Mouse (Mus musculus) liver, embryonic 11.5 days (tissue): Measurements from ENCODE around the gene Plaur. TPM values are rescaled to one million over a fixed set of nuclear protein-coding genes. Genes with fewer than 3 reads are reported as not detected.

Experiments used
- ATAC-seq: fragments of 200-750 bp; cut with Nextera tagmentation; replicated peaks from 2 replicates; pipeline ENCODE4 v1.8.0; 2017; ENCODE audit warnings: moderate number of reproducible peaks, mild to moderate bottlenecking, moderate TSS enrichment, moderate library complexity; ENCODE audit not compliant: low FRiP score
- DNase-seq: peaks from one replicate; pipeline ENCODE4 v3.0.0-alpha.2; 2017; ENCODE audit warnings: low spot score
- H3K27ac ChIP-seq: fragments of 300-500 bp; sonication (generic); 2 replicates; pipeline ENCODE4 v1.5.1; 2014; ENCODE audit warnings: mild to moderate bottlenecking, low read depth, low read length, control low read depth
- H3K27me3 ChIP-seq: fragments of 300-500 bp; sonication (generic); replicated peaks from 2 replicates; pipeline ENCODE4 v1.6.1; 2014; ENCODE audit warnings: low read length, mixed read lengths; ENCODE audit not compliant: control insufficient read depth, insufficient read depth
- H3K36me3 ChIP-seq: fragments of 300-500 bp; sonication (generic); 2 replicates; pipeline ENCODE4 v1.6.1; 2014; ENCODE audit warnings: mild to moderate bottlenecking, low read length, moderate library complexity, mixed read lengths; ENCODE audit not compliant: control insufficient read depth, insufficient read depth
- H3K4me1 ChIP-seq: fragments of 300-500 bp; sonication (generic); replicated peaks from 2 replicates; pipeline ENCODE4 v1.6.1; 2014; ENCODE audit warnings: low read length, mixed read lengths; ENCODE audit not compliant: control insufficient read depth, insufficient read depth
- H3K4me2 ChIP-seq: fragments of 300-500 bp; sonication (generic); 2 replicates; pipeline ENCODE4 v1.6.1; 2014; ENCODE audit warnings: mild to moderate bottlenecking, control low read depth, moderate library complexity
- H3K4me3 ChIP-seq: fragments of 300-500 bp; sonication (generic); 2 replicates; pipeline ENCODE4 v1.5.1; 2014; ENCODE audit warnings: low read depth, low read length, control low read depth
- H3K9ac ChIP-seq: fragments of 300-500 bp; sonication (generic); 2 replicates; pipeline ENCODE4 v1.6.1; 2014; ENCODE audit warnings: low read depth, low read length, control low read depth
- H3K9me3 ChIP-seq: fragments of 300-500 bp; sonication (generic); 2 replicates; pipeline ENCODE4 v1.6.1; 2016; ENCODE audit warnings: low read length, inconsistent platforms, mixed read lengths; ENCODE audit not compliant: control insufficient read depth
- WGBS: fragments of 180-500 bp; shearing (Covaris S2); extraction: QIAGEN DNeasy Blood & Tissue Kit; methylation state at CpG from one replicate; pipeline ENCODE4 v1.1.7; 2014; 5-methylcytosine and 5-hydroxymethylcytosine counted together
- polyA plus RNA-seq: library from polyadenylated mRNA; unstranded; fragments of >200 nt; fragmentation: Nextera tagmentation; extraction: Ambion mirVana; gene quantifications from 2 replicates; pipeline ENCODE4 v1.2.1, GENCODE M21; 2014

Plaur gene
- polyA plus RNA-seq, 1 experiment from 2014 or later = 5.6 TPM

DNA sequence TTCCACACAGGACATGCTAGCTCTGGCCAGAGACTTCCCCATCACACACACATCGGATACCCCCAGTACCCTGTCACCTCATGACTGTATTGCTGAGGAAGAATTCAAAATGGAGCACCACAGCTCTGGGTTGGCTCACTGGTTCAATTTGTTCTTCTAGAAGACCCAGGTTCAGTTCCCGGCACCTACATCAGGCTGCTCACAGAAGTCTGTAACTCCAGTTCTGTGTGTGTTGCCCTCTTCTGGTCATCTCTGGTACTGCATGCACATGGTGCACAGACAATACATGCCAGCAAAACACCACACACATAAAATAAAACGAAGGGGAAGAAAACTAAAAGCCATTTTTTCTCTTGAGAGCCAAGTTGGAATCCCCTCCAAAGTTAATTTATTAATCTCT is 6.8 kb downstream of the Plaur start:
- H3K4me3 ChIP-seq = no peak overlapping the region
- no peaks in the 10 kb centered on the region for H3K9me3 ChIP-seq
- ATAC-seq = no peak
- 82% methylated on average over 3 of the region's 3 CpGs for WGBS
- H3K9ac ChIP-seq = no peak overlapping the region
- H3K27me3 ChIP-seq = no peaks in the 10 kb centered on the region
- no peak overlapping the region for H3K27ac ChIP-seq
- no peak overlapping the region for H3K4me2 ChIP-seq
- DNase-seq = no peak
- peaks cover 2% of the 10 kb centered on the region for H3K36me3 ChIP-seq
- H3K4me1 ChIP-seq = no peaks in the 10 kb centered on the region

DNA sequence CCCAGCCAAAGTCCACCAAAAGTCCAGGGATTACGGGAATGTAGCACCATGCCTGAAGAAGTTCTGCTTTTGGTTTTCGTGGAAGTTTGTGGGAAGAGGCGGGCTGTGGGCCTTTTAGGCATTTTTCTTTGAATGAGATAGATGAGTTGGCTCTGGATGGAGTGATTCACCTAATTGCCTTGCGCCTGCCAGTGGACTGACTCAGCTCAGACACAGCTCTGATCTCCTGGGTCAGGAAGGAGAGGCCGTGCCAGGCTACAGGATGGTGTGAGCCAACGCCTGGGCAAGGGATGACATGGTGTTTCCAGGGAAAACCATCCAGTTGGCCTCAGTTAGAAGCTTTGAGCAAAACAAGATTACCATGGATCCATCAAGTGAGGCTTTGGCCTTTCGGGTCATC is 8.1 kb downstream of the Plaur start:
- Histone ChIP-seq H3K27ac (no peak overlapping the region), H3K4me3 (no peak overlapping the region), H3K9me3 (no peaks in the 10 kb centered on the region), H3K9ac (no peak overlapping the region), H3K36me3 (peaks cover 2% of the 10 kb centered on the region), H3K4me2 (no peak overlapping the region), H3K4me1 (no peaks in the 10 kb centered on the region), H3K27me3 (no peaks in the 10 kb centered on the region)
- DNase-seq = no peak
- no peak for ATAC-seq
- WGBS = 90% methylated on average over 7 of the region's 7 CpGs

DNA sequence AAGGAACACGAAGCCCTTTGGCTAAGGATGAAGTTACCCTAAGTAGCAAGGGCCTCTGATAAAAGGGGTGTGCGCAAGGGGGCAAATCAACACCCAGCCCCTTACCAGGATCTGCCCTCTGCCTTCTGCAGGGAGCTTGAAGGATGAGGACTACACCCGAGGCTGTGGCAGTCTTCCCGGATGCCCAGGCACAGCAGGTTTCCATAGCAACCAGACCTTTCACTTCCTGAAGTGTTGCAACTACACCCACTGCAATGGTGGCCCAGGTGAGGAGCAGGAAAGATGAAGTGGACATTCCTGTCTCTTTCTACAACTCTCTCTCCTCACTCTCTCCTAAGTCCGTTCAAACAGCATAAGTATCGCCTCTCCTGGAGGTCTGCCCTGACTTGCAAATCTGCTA is 10.2 kb downstream of the Plaur start:
- WGBS = 80% methylated on average over 6 of the region's 6 CpGs
- Histone ChIP-seq H3K9me3 (no peaks in the 10 kb centered on the region), H3K36me3 (peaks cover 2% of the 10 kb centered on the region), H3K4me1 (no peaks in the 10 kb centered on the region), H3K4me2 (no peak overlapping the region), H3K27ac (no peak overlapping the region), H3K27me3 (no peaks in the 10 kb centered on the region), H3K9ac (no peak overlapping the region), H3K4me3 (no peak overlapping the region)
- no peak for ATAC-seq
- no peak for DNase-seq

DNA sequence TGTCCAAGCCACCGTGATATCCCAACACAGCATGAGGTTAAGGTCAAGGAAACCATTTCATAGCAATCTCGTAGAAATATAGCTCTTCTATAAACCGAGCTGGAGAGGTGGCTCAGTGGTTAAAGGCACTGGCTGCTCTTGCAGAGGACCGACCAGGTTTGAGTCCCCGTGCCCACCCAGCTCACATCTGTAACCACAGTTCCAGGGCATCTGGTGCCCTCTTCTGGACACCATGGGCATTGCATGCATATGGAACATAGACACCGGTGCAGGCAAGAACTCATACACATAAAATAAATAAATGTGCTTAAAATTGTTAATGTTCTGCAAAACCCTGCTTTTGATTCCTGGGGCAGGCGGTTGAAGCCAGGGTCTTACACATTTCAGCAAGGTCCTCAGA is 10.7 kb downstream of the Plaur start:
- WGBS = 71% methylated on average over 7 of the region's 7 CpGs
- Histone ChIP-seq H3K4me3 (no peak overlapping the region), H3K4me1 (no peaks in the 10 kb centered on the region), H3K9ac (no peak overlapping the region), H3K4me2 (no peak overlapping the region), H3K36me3 (peaks cover 2% of the 10 kb centered on the region), H3K27me3 (no peaks in the 10 kb centered on the region), H3K27ac (no peak overlapping the region), H3K9me3 (no peaks in the 10 kb centered on the region)
- ATAC-seq = no peak
- DNase-seq = no peak

DNA sequence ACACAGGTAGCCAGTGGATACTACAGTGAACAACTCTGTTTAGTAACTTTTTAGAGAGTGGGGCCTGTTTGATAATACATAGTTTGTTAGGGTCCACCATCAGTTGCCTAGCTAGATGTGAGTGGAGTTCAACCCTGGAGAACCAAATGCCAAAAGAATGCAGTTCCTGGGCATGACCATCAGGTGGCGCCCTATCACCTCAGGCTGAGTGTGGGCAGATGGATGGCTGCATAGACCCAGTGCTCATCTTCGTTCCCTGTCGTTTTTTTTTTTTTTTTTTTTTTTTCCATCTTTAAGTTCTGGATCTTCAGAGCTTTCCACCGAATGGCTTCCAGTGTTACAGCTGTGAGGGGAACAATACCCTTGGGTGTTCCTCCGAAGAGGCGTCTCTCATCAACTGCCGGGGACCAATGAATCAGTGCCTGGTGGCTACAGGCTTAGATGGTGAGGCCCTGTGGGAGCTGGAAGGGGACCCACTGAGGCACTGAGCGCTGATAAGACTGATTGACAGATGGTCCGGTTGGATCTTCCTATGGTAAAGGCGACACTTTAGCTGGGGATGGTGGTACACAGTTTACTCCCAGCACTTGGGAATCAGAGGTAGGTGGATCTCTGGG is 11.7 kb downstream of the Plaur start:
- peak; percentile 54; the same call in 1 of the 2 replicates for ATAC-seq
- WGBS = 56% methylated on average over 10 of the region's 10 CpGs

DNA sequence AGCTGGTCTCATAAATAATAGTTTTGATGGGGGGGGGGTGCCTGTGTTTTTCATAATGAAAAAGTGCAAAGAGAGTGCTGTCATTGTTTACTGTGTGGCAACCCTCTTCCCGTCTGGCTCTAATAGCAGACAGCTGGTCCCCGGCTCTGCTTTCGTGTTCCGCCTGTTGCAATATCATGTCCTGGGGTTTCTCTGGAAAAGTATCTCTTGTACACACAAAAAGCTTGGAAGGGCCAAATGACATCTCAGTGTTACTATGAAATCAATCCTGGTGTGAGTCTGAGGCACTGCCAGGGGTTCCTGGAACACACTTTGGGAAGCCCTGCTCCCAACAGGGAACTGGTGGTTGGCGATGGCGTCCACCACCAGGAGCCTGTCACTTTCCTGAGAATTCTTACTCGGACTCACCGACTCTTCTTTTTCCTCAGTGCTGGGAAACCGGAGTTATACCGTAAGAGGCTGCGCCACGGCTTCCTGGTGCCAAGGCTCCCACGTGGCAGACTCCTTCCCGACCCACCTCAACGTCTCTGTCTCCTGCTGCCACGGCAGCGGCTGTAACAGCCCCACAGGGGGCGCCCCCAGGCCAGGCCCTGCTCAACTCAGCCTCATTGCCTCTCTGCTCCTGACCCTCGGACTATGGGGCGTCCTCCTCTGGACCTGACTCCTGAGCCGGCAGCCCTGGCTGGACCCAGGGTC is 12.7 kb downstream of the Plaur start:
- Histone ChIP-seq H3K4me2 (no peak overlapping the region), H3K4me3 (no peak overlapping the region), H3K9me3 (no peaks in the 10 kb centered on the region), H3K4me1 (no peaks in the 10 kb centered on the region), H3K9ac (no peak overlapping the region), H3K36me3 (no peaks in the 10 kb centered on the region; the same call in 1 of the 2 replicates), H3K27me3 (peaks cover 12% of the 10 kb centered on the region), H3K27ac (no peak overlapping the region)
- no peak for ATAC-seq
- WGBS = 60% methylated on average over 21 of the region's 21 CpGs
- no peak for DNase-seq

More for the DNA sequence above, 11.7 kb downstream of the Plaur start:
- Histone ChIP-seq H3K9ac (no peak overlapping the region), H3K27ac (no peak overlapping the region), H3K9me3 (no peaks in the 10 kb centered on the region), H3K27me3 (peaks cover 5% of the 10 kb centered on the region), H3K4me1 (no peaks in the 10 kb centered on the region), H3K4me2 (no peak overlapping the region), H3K36me3 (peaks cover 2% of the 10 kb centered on the region), H3K4me3 (no peak overlapping the region)
- DNase-seq = no peak

DNA sequence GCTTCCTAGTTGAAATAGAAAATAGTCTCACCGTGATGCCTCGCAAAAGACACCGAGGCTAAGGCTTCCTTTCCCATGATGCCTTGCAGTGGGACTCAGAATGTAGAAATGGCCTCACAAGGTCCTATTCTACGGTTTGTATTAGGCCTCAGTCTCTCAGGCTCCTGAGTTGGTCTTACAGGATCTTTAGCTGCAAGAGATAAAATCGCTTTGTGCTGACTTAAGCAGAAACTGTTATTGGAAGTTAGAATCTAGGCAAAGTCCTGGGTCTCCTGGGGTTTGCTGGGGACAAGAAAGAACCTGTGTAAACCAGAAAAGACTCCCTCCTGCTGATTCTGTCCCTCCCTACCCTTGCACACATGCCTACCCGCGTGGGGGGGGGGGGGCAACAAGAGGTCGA is 14.1 kb downstream of the Plaur start:
- H3K36me3 ChIP-seq = no peaks in the 10 kb centered on the region
- WGBS = 76% methylated on average over 8 of the region's 8 CpGs
- ATAC-seq (no peak), DNase-seq (no peak)
- no peak overlapping the region for H3K4me2 ChIP-seq
- H3K27ac ChIP-seq = no peak overlapping the region
- H3K4me1 ChIP-seq = peaks cover 4% of the 10 kb centered on the region; the same call in 1 of the 2 replicates
- H3K9ac ChIP-seq = no peak overlapping the region
- no peaks in the 10 kb centered on the region for H3K9me3 ChIP-seq
- peaks cover 26% of the 10 kb centered on the region for H3K27me3 ChIP-seq
- no peak overlapping the region for H3K4me3 ChIP-seq

DNA sequence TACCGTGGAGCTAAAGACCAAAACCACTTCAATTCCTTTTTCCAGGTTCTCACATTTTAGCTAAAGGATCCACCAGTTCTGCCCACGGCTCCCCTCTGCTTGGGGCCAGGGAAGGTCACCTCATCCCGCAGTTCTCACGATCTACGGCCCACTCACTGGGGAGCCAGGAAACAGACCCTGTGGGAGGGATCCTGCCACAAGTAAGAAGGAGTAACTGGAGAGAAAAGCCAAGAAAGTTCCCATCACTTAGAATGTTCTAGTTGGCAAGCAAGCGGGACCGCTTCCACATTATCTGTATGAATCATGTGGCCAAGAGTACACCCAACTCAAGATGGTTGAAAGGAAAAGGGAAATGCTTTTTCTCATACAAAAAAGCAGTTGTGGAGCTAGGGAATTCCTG is 14.6 kb downstream of the Plaur start:
- WGBS = 83% methylated on average over 7 of the region's 7 CpGs

DNA sequence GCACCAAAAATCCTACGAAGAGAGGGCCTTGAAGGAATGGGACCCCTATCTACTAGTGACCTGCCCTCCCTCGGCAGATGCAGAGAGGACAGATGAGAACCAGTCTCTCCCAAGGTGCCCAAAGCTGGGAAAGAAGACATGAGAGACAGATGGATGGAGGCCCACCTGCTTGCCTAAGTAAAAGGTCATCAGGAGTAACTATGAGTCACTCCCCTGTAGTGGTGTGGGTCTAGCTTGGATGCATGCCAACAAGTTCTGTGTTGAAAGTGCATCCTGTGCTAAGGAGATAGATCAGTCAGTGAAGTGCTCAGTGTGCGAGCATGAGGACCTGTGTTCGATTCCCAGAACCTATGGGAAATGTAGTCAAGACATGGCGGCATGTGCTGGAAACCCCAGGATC is 16.6 kb downstream of the Plaur start:
- no peak for ATAC-seq
- Histone ChIP-seq H3K4me3 (no peak overlapping the region), H3K36me3 (no peaks in the 10 kb centered on the region)

More for the DNA sequence above, 14.6 kb downstream of the Plaur start:
- H3K9me3 ChIP-seq = no peaks in the 10 kb centered on the region
- H3K36me3 ChIP-seq = no peaks in the 10 kb centered on the region
- no peak overlapping the region for H3K27ac ChIP-seq
- H3K4me2 ChIP-seq = no peak overlapping the region
- DNase-seq (no peak), ATAC-seq (no peak)
- no peak overlapping the region for H3K4me3 ChIP-seq
- peaks cover 31% of the 10 kb centered on the region for H3K27me3 ChIP-seq
- no peak overlapping the region for H3K9ac ChIP-seq
- peaks cover 8% of the 10 kb centered on the region; the same call in 1 of the 2 replicates for H3K4me1 ChIP-seq

More for the DNA sequence above, 16.6 kb downstream of the Plaur start:
- no peak overlapping the region for H3K9ac ChIP-seq
- DNase-seq = no peak
- H3K27me3 ChIP-seq = peaks cover 47% of the 10 kb centered on the region
- 78% methylated on average over 5 of the region's 5 CpGs for WGBS
- no peaks in the 10 kb centered on the region for H3K9me3 ChIP-seq
- no peak overlapping the region for H3K4me2 ChIP-seq
- no peak overlapping the region for H3K27ac ChIP-seq
- peaks cover 10% of the 10 kb centered on the region for H3K4me1 ChIP-seq
